Mouse (Mus musculus): Measurements from ENCODE around the gene Man1c1.

The Man1c1 gene

GRCm38 (mm10) chr4:134674970-134675369 lies 29.1 kb downstream of the Man1c1 start:
- DNase-seq (ENCODE audit: low spot score in 2 of 2), result no peak

GRCm38 (mm10) chr4:134673882-134674463 lies 30.1 kb downstream of the Man1c1 start:
- no peak for DNase-seq (ENCODE audit: low spot score in 2 of 2)

- DNase-seq (ENCODE audit: low spot score in 2 of 2), result no peak
These were observed 30.9 kb downstream of the Man1c1 start for GRCm38 (mm10) chr4:134673151-134673550.

- no peak for DNase-seq (ENCODE audit: low spot score in 2 of 2)
These were observed 31.8 kb downstream of the Man1c1 start for GRCm38 (mm10) chr4:134672326-134672725.

GRCm38 (mm10) chr4:134671660-134672173 lies 32.4 kb downstream of the Man1c1 start:
- DNase-seq (ENCODE audit: low spot score in 2 of 2), result no peak

GRCm38 (mm10) chr4:134669742-134670354 lies 34.2 kb downstream of the Man1c1 start:
- DNase-seq (ENCODE audit: low spot score in 2 of 2), result peak in 1 of 2 experiments; percentile 46

GRCm38 (mm10) chr4:134668355-134669028 lies 35.6 kb downstream of the Man1c1 start:
- no peak for DNase-seq (ENCODE audit: low spot score in 2 of 2)

- DNase-seq (ENCODE audit: low spot score in 2 of 2), result no peak
These were observed 37.7 kb downstream of the Man1c1 start for GRCm38 (mm10) chr4:134666391-134666790.

- DNase-seq (ENCODE audit: low spot score in 2 of 2), result no peak
These were observed 41.0 kb downstream of the Man1c1 start for GRCm38 (mm10) chr4:134663052-134663451.

GRCm38 (mm10) chr4:134660630-134661183 lies 43.4 kb downstream of the Man1c1 start:
- DNase-seq (ENCODE audit: low spot score in 2 of 2), result no peak

GRCm38 (mm10) chr4:134659354-134660301 lies 44.5 kb downstream of the Man1c1 start:
- DNase-seq (ENCODE audit: low spot score in 2 of 2), result no peak

GRCm38 (mm10) chr4:134657473-134657872 lies 46.6 kb downstream of the Man1c1 start:
- no peak for DNase-seq (ENCODE audit: low spot score in 2 of 2)

- DNase-seq (ENCODE audit: low spot score in 2 of 2), result no peak
These were observed 49.7 kb downstream of the Man1c1 start for GRCm38 (mm10) chr4:134654391-134654790.

- DNase-seq (ENCODE audit: low spot score in 2 of 2), result no peak
These were observed 51.4 kb downstream of the Man1c1 start for GRCm38 (mm10) chr4:134652720-134653119.

- DNase-seq (ENCODE audit: low spot score in 2 of 2), result no peak
These were observed 51.9 kb downstream of the Man1c1 start for GRCm38 (mm10) chr4:134652151-134652550.

- DNase-seq (ENCODE audit: low spot score in 2 of 2), result no peak
These were observed 52.7 kb downstream of the Man1c1 start for GRCm38 (mm10) chr4:134651358-134651757.

- DNase-seq (ENCODE audit: low spot score in 2 of 2), result no peak
These were observed 58.8 kb downstream of the Man1c1 start for GRCm38 (mm10) chr4:134645042-134645948.

- no peak for DNase-seq (ENCODE audit: low spot score in 2 of 2)
These were observed 59.7 kb downstream of the Man1c1 start for GRCm38 (mm10) chr4:134644410-134644809.

GRCm38 (mm10) chr4:134641711-134642516 lies 62.2 kb downstream of the Man1c1 start:
- no peak for DNase-seq (ENCODE audit: low spot score in 2 of 2)
